Mouse (Mus musculus) frontal cortex, postnatal 14 days (tissue): Measurements from ENCODE around the gene Ccdc40.

Experiments
- DNase-seq, 2 experiments: peaks; one replicate each; pipeline ENCODE4 v3.0.0; 2022; ENCODE audit warnings: low spot score in 2 of 2

Ccdc40 gene

DNA sequence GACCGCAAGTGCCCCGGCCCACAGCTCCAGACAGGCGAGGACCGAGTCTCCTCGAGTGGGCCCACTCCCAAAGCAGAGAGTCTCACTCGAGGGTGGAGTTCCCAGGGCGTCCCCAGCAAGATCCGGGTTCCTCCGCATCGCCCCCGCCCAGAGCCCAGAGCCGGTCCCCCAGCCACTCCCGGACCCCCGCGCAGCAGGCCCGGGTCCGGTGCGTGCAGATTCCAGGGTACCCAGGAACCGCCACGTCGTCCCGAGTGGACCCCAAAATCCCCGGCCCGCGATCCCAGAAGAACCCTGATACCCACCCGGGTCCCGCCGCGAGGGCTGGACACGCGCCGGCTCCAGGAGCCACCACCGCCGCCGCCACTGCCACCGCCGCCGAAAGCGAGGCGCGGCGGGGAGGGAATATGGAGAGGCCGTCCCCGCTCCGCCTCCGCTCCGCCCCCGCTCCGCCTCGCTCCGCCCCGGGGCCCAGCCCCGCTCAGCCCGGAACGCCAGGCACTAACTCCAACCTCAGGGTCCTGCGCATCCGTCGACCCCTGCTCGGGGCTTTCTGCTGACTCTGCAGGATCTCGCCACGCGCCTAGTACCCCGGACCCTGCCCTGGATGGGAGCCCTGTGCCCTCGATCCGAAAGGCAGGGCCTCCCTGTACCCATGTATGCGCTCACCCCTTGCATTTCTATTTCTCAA lies at the start of gene Ccdc40, which contains the start of gene Tbc1d16:
TSS of gene Ccdc40 (plus strand) at position 482 of the 691 bp plus-strand sequence.
TSS of gene Tbc1d16 (minus strand) at position 409 of the 691 bp plus-strand sequence.
- no peak for DNase-seq

DNA sequence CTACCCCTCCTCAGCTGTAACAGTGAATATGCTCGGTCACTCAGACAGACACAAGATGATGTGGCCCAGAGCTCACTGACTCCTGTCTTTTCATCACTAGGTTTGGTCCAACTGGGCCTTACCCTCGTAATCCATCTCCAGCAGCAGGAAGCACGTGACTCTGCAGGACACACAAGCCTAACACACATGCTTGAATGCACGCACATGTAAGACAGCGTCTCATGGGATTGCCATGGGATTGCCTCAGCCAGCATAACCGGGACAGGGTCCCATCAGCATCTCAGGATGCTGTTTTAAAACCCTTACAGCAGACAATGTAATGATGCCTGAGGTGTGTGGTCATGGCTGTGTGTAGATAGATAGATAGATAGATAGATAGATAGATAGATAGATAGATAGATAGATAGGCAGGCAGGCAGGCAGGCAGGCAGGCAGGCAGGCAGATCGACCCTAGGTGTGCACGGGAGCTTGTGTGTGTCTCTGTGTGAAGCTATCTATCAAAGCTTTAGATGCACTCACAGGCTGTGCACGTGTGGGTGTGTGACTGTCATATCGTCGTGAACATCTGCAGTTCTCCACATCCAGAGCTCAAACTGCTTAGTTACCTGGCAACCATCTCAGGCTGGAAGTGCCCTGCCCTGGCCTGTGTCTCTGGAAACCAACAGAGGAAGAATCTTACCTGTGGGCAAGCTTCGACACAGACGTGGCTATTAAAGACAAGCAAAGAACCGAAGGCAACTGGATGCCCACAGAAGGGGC lies 47.4 kb upstream of the Ccdc40 start:
- peak in 1 of 2 experiments; percentile 34 for DNase-seq

DNA sequence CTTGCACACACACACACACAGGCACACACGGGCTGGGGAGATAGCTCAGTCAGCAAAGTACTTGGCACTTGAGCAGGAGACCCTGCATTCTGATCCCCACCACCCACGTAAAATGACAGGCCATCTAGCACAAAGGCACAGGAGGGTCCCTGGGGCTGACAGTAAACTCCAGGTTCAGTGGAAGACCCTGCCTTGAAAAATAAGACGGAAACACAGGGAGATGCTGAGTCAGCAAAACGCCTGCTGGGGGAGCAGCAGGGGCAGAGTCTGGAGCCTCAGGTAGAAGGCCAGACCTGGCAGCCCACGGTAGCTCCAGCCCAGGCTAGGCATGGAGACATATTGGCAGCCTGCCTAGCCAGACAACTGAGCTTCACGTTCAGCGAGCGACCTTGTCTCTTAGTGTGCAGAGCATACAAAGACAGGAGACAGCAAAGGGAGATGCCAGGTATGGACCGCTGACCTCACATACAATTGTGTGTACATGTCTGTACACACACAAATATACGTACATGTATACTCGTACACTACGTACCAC lies 46.4 kb upstream of the Ccdc40 start:
- no peak for DNase-seq

DNA sequence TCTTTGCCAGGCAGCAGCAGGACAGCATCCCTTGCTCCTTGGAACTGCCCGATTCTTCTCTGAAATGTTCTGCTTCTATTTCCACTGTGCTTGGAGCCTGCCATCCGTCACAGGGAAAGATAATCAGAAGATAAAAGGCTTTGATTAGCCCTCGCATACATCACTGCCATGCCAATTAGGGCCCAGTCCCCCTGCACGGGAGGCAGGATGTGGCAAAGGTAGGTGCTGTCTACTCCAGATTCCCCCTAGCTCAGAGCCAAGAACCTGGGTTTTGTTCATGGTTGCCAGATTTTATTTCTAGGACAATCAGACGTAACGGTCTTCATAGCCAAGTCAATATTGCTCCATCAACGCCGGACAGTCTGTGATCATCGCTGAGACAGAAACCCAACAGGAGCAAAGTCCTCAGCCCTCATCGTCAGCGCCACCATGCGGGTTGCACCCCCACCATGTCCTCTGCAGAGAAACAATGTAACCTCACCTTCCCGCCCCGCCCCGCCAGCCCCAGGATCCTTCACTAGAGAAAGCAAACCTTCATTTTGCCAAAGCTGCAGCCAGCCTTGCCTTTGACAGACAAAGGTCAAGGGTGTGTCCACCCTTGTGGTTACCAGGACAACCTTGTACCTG lies 44.6 kb upstream of the Ccdc40 start:
- DNase-seq = no peak

DNA sequence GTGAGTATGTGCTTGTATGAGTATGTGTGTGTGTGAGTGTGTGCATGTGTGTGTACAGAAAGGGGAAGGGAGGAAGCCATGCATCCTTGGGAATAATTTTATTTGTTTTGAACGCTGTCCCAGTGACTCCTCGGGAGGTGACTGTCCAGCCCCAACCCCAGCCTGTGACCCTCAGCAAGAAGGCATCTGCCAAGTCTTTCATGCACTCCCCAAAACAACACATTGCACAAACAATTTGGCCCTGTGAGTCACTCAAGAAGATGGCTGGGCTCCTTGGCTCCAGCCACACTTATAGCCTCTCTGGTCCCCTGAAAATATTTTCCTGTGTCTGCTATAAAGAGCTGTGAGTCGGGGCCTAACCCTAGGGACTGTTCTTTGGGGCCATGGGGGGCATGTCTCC lies 42.0 kb upstream of the Ccdc40 start:
- DNase-seq = no peak

DNA sequence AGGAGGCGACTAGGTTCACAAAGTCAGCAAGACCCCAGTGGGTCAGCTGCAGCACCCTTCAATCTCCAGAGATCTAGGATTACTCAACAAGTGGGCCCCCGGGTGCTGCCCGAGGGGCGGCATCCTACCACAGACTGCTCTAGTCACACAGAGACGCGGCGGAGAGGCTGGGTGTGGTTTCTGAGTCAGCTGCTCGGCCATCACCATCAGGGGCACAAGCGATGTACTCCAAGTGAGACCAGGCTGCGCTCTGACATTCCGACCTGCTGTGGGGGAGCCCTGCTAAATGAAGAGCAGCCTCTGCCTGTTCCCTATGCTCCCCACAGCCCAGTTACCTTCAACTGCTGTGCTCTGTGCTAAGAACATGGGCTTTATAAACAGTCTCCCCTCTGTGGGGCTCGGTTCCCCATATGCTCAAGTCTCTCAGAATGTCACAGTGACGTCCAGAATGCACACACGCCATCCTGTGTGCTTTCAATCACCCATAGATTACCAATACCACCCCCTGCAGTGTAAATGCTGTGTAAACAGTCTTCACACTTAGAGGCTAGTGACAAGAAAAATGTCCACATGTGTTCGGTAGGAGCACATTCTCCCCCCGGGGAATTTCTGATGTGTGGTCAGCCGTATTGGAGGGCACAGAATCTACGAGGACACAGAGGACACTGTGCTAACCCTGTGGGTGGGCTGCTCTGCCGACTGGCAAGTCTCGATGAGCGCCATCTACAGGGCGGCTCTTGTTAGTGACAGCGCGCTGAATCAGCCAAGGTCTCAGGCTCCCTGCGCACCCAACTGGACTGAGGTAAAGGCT lies 41.2 kb upstream of the Ccdc40 start:
- DNase-seq = peak; percentile 41 to 70

GRCm38 (mm10) chr11:119187800-119188197 lies 40.6 kb upstream of the Ccdc40 start:
- no peak for DNase-seq

- no peak for DNase-seq
Observed at GRCm38 (mm10) chr11:119188389-119188788, 40.0 kb upstream of the Ccdc40 start.

- no peak for DNase-seq
Observed at GRCm38 (mm10) chr11:119189319-119189718, 39.1 kb upstream of the Ccdc40 start.

DNA sequence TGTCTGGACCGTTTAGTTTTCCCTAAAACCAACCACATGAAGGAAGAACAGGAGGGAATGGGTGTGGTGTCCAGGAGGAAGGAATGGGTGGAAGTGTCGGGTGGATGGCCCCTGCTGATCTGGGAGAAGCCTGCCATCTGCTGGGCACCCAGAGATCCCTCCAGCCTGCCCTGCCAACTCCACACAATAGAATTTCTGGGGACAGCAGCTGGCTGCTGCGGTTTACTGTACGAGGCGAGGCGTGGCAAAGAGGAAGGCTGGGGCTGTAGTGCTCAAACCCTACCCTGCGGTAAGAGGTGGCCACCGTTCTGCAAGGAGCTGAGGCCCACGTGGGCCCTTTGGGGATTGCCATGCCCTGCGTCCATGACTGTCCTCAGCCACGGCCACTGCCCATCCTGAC lies 37.9 kb upstream of the Ccdc40 start:
- peak in 1 of 2 experiments; percentile 44 for DNase-seq

DNA sequence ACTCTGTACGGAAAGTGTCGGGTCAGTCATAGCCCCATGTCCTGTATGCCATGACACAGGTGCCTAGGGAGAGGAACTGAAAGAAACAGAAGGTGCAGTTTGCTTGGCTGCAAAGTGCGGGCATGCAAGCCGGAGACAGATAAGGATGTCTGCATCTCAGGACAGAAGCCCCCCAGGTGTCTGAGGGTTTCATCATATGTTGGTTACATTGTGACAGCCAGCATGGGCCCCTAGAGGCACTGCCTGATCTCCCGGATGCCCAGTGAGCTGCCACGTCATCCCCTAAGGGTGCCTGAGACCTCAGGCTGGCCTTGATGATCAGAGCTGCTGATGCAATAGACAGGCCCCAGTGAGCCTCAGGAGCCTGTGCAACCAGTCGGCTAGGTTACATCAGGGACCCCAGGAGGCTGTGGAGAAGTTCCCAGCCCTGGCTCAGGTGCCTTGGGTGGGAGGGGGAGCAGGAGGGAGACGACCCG lies 36.7 kb upstream of the Ccdc40 start:
- no peak for DNase-seq

GRCm38 (mm10) chr11:119192176-119192575 lies 36.2 kb upstream of the Ccdc40 start:
- no peak for DNase-seq

DNA sequence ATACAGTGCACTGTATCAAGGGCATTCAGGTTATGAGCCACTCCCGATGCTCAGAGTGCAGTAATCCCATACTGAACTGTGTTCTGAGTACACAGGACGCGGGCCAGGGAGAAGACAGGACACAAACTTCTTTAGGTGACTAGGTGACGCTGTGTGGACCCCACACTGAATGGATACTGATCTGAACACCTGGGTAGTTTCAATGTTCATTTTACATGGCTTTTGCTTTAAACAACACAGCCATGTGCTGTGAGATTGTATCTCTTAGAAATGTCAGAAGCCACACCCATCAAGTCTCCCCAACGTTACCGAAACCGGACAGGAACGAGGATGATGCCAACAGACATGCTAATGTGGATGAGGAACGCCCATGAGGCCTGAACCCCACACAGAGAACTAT lies 35.8 kb upstream of the Ccdc40 start:
- no peak for DNase-seq

- DNase-seq = no peak
Observed at GRCm38 (mm10) chr11:119197618-119198563, 30.5 kb upstream of the Ccdc40 start.

DNA sequence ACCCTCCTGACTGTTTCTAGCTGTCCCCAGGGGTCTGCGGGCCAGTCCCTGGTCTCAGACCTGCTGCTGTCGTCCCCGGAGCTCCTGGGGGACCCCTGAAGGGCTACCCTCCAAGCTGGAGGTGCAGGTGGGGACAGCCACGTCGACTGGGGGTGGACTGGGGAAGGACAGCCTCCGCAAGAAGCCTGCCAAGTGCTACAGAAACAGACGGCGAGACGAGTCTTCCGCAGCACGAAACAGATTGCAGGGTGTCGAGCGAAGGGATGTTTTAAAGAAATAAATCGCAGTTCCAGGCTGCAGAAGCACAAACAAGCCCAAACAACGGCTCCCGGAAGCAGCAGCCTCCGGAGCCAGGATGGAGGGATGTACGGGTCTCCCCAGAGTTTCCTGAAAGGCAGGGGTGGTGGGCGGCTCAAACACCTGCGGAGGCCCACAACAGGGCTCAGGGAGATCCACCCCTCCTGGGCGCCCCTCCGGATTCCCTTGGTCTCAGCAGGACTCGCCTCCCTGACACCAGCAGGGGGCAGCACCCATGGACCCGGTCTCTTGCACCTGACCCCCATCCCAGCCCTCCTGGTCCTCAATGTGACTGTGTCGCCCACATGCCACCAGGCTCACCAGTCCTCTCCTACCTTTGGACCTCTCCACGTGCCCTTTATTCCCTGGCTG lies 29.7 kb upstream of the Ccdc40 start:
- peak; percentile 50 to 52 for DNase-seq

GRCm38 (mm10) chr11:119199233-119199601 lies 29.2 kb upstream of the Ccdc40 start:
- DNase-seq = no peak

DNA sequence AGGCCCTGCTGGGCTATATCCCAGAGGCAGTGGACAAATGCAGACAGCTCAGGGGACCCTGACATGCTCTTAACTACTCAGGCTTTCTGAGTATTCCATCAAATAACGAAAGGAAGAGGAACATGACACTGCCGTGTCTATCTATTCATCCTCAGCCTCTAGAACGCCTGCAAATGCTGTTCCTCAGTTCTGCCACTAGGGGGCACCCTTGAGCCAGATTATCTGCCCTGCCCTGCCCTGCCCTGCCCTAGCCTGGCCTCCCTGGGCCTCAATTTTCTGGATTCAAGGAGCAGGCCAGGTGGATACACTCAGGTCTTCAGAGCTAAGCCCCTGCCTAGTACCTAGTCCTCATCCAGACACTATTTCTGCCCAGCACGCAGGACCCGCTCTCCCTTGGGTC lies 24.9 kb upstream of the Ccdc40 start:
- DNase-seq = no peak

DNA sequence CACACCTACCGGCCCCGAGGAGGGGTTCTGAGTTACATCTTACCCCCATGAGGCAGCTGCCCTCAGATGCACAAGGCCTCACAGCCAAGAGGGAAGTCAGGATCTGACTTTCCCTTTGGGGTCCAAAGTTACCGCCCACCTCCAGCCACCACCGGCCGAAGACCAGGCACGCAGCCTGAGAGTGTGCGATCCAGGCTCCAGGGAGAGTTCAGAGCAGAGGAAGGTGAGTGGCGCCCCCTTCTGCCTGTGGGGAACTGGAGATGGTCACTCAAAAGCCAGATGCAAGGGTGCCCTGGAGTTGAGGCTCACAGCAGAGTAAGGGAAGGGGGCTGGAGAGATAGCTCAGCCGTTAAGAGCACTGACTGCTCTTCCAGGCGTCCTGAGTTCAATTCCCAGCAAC lies 22.6 kb upstream of the Ccdc40 start:
- DNase-seq = no peak

GRCm38 (mm10) chr11:119206562-119206961 lies 21.8 kb upstream of the Ccdc40 start:
- no peak for DNase-seq

- no peak for DNase-seq
Observed at GRCm38 (mm10) chr11:119207986-119208385, 20.4 kb upstream of the Ccdc40 start.
